Mouse (Mus musculus) erythroblast, embryonic 14.5 days (primary cell): Measurements from ENCODE around the gene Gkn1.

ENCODE experiments used
- GATA1 ChIP-seq: IDR thresholded peaks from 2 replicates; pipeline ENCODE4 v1.6.1; 2012; ENCODE audit warnings: low read length, inconsistent platforms, mixed read lengths
- TAL1 ChIP-seq: IDR thresholded peaks from 3 replicates; pipeline ENCODE4 v1.6.1; 2012; ENCODE audit warnings: low read length, inconsistent platforms, mixed read lengths

- TF ChIP-seq TAL1 (no peak), GATA1 (no peak)
Measured at GRCm38 (mm10) chr6:87399886-87400566, 49.3 kb upstream of the Gkn1 start.
